Mouse (Mus musculus) liver, embryonic 14 days (tissue): ENCODE results near the gene Fam205c. TPM values are rescaled to one million over a fixed set of nuclear protein-coding genes. Genes with fewer than 3 reads are reported as not detected.

ENCODE experiments used
- polyA plus RNA-seq: library from polyadenylated mRNA; depleted of rRNA; stranded (reverse); fragments of >200 nt; gene quantifications from 2 replicates; pipeline ENCODE4 v1.2.3, GENCODE M21; 2012; rRNA removed

Fam205c gene
- 0.03 and 0.06 TPM in 2 replicates for polyA plus RNA-seq

GRCm38 (mm10) chr4:42874134-42874533 is at the start of gene Fam205c:
Gene Fam205c, minus strand, starts transcription at chr4:42874234.

GRCm38 (mm10) chr4:42916617-42917401 is 42.8 kb upstream of the Fam205c start, which contains the start of gene Phf24:
Gene Phf24, plus strand, starts transcription at chr4:42916660.

DNA sequence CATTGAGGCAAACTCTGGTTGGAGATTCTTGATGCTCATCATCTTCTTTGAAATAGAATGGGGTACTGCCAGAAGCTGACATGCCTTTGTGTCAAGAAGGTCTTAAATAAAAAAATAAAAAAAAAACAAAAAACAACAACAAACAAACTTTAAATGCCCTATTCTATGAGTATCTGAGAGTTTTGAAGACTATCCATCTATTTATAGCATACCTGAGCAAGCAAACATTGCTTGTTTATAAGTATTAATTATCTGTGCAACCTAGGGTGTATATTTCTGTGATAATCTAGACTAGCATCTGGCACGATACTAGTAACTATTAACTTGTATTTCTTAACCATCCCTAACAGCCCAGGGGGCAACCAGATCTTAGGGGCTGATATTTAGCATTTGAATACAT is 17.4 kb downstream of the Fam205c start, which contains the start of gene Gm12394:
Gm12394 (minus strand) TSS at position 101 of the 400 bp plus-strand sequence.

GRCm38 (mm10) chr4:42853788-42854187 is 20.2 kb downstream of the Fam205c start, which contains the start of gene Fam205a1:
Gene Fam205a1, minus strand, starts transcription at chr4:42853888.

Other genes starting within 250 kb of the Fam205c start
- not detected in 2 replicates for gene Gm2564, start 244.5 kb downstream of the Fam205c start, polyA plus RNA-seq
- gene Ccl27b, start 219.0 kb downstream of the Fam205c start, polyA plus RNA-seq: not detected in 2 replicates
- gene Il11ra2, start 212.3 kb downstream of the Fam205c start, polyA plus RNA-seq: not detected in 2 replicates
- not detected in 2 replicates for gene 4930578G10Rik, start 138.7 kb downstream of the Fam205c start, polyA plus RNA-seq
- not detected in 2 replicates for gene Ccl19, start 117.7 kb downstream of the Fam205c start, polyA plus RNA-seq
- gene Ccl21a, start 100.2 kb downstream of the Fam205c start, polyA plus RNA-seq: 0.02 and 0.17 TPM in 2 replicates
- 0.11 and 0.25 TPM in 2 replicates for gene Fam205a1, start 20.3 kb downstream of the Fam205c start, polyA plus RNA-seq
- gene Gm12394, start 17.5 kb downstream of the Fam205c start, polyA plus RNA-seq: not detected in 2 replicates
- 0.09 TPM in 2 replicates for gene Phf24, start 42.4 kb upstream of the Fam205c start, polyA plus RNA-seq
- 0.85 and 0.96 TPM in 2 replicates for gene Dnajb5, start 75.6 kb upstream of the Fam205c start, polyA plus RNA-seq
- gene 1700022I11Rik, start 95.4 kb upstream of the Fam205c start, polyA plus RNA-seq: 0.06 TPM in 1 of 2 replicates, not detected in the other
- 84.9 and 92.1 TPM in 2 replicates for gene Vcp, start 126.3 kb upstream of the Fam205c start, polyA plus RNA-seq
- 8.2 and 9.7 TPM in 2 replicates for gene Fancg, start 136.3 kb upstream of the Fam205c start, polyA plus RNA-seq
- 6.6 and 9.3 TPM in 2 replicates for gene Pigo, start 151.6 kb upstream of the Fam205c start, polyA plus RNA-seq
- gene Stoml2, start 157.5 kb upstream of the Fam205c start, polyA plus RNA-seq: 74.1 and 96.3 TPM in 2 replicates
- 15.8 and 22.5 TPM in 2 replicates for gene Fam214b, start 172.0 kb upstream of the Fam205c start, polyA plus RNA-seq
- 0.78 and 0.81 TPM in 2 replicates for gene Unc13b, start 184.7 kb upstream of the Fam205c start, polyA plus RNA-seq